Mouse (Mus musculus): Measurements from ENCODE around the gene Slc15a1.
"Not testable (repeated sequence)": the region's sequence is repeated elsewhere in the genome, so short reads cannot be mapped to it uniquely, and the experiment has no call there.

Gene Slc15a1

DNA sequence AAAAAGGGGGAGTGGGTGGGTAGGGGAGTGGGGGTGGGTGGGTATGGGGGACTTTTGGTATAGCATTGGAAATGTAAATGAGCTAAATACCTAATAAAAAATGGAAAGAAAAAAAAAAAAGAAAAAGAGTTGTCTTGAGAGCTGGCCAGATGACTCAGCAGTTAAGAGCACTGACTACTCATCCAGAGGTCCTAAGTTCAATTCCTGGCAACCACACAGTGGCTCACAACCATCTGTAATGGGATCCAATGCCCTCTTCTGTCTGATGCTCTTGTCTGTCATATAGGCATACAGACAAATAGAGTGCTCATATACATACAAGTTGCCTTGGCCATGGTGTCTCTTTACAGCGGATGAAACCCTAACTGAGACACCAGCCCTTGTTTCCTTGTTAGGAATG lies 91.3 kb downstream of the Slc15a1 start:
- DNase-seq (ENCODE audit: low read depth, low spot score): not testable (repeated sequence)
